Mouse (Mus musculus): ENCODE measurements around the gene Lin7a.

The Lin7a gene

DNA sequence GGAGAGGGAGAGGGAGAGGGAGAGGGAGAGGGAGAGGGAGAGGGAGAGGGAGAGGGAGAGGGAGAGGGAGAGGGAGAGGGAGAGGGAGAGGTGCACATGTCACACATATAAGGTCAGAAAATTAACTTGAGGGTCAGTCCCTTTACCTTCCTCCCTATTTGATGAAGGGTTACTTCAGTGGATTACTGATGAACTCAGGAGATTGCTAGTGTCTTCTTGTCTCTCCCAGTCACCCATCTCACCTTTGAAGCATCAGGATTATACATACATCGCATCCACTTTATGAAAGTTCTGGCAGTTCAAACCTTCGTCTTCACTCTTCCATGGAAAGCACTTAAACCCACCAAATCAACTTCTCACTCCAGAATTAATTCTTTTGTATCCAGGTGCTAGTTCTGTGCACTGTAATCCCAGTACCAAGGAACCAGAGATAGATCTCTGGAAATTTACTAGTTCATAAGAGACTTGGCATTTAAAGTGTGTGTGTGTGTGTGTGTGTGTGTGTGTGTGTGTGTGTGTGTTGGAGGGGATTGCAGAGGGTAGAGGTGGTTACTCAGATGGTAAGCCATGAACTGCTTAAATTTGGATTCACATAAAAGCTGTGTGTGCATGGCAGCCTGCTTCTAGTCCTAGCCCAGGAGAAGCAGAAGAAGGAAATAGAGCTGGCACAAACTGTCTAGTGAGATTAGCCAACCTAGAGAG lies 19.5 kb upstream of the Lin7a start:
- no peak for DNase-seq (ENCODE audit: low spot score)

DNA sequence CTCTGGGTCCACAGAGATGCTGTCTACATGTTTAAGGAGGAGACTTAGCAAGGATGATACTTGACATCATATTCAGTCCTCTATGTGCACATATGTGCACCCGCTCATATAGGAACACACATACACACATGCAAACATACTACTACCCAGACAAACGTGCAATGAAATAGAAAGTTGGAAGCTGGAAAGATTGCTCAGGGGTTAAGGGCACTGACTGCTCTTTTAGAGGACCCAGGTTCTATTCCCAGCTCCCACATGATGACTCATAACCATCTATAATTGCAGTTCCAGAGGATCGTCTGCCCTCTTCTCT lies 19.0 kb upstream of the Lin7a start:
- no peak for DNase-seq (ENCODE audit: low spot score)

DNA sequence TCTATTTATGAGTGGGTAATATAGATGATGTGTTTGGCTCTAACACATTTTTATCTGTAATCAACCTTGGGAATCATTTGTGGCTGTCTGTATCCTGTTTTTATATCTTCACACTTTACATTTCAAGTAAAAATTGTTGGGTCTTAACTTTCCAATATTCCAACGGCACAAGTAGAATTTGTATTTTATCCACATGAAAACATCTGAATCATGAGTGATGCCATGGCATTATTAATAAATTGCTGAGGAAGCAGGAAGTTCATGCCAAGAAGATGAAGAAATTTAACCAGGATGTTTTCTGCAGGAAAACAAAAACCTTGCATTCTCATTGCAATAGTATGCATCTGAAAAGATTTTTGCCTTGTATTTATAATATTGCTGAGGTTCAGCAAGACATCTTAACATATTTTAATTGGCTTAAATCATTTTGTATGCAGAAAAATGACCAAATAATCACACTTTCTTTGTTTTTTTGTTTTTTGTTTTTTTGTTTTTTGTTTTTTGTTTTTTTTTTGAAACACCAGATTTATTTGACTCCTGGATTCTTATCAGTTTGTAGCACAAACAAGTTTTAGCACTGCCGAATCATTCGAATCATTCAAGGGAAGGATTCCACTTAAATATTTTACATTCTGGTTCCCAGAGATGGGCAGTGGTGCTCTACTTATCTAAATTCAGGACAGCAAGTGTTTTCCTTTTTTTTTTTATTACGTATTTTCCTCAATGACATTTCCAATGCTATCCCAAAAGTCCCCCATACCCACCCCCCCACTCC lies 18.1 kb upstream of the Lin7a start:
- DNase-seq (ENCODE audit: low spot score): no peak

DNA sequence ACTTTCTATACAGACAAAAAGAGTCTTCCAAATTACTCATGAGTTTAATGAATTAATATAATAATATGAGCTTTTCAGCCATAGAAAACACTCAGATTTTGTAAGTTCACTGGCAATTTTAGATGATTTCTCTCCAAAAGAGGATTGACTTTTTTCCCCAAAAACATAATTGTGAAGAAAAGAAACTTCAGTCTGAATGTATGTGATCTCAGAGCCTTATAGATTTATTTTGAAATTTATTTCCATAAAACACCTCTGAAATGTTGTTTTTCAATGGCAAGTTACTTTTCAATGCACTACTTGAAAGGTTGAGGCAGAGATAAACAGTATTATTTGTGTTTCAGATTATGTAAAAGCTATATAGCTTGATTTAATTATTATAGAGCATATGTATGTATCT lies 16.8 kb upstream of the Lin7a start:
- no peak for DNase-seq (ENCODE audit: low spot score)

DNA sequence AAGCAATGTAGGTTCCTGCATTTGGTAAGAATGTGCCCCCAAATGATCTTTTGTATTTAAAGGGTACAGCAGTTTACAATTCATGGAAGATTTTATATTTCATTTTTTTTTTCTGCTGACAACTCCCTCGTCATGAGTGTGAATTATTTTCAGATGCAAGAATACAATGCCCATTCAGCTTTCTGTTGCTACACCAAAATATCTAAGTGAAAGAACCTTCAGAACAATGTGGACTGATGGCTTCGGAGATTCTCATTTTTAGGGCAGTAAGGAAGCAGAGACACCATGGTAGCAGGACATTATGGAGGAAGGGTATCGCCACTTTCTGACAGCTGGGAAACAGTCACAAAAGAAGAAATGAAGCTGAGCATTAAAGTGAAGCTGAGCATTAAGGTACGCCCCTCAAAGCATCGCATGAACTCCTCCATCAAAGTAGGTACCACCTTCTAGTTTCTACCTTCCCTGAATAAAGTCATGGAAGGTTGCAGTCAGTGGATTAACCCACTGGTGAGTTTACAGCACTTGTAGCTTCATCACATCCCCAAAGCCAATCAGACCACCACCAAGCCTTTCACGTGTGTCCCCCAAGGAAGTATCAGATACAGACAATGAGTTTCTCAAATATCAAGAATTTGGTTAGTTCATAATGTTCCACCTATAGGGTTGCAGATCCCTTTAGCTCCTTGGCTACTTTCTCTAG lies 16.0 kb upstream of the Lin7a start:
- no peak for DNase-seq (ENCODE audit: low spot score)

DNA sequence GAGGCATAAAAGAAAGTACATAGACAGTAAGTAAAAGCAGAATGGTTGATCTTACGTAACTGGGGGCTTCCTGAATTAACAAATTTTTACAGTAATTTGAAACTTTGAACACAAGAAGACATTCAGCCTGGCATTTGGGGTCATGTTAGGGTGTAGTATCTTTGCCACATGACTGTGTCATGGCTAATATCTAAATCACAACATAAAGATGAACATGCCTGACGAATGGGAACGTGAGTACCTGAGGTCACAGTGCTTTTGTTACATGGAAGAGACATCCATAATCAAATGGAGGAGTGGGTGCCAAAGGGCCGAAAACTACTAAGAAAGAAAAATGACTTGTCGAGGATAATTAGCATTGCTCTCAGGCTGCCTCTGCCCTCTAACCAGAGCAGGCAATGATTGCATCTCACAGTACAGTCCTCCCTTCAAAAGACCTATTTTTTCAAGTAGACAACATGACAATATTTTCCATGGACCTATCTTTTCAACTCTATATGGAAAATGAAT lies 15.0 kb upstream of the Lin7a start:
- DNase-seq (ENCODE audit: low spot score): no peak

DNA sequence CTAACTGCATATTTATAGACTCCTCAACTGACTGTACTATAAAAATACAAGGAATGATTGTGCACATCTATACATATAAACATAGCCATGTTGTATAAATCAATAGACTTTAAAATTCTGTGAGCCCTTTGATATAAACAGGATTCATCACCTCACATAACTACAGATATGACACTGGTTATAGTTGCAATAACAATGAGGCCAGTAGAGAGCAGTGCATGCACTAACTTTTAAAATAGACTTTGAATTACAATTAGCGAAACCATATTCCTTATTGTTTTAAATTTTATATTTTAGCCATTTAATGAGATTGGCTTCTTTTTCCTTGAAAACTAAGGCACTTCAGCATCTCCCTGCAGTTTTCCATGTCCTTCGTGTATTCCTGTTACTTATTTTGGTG lies 11.1 kb upstream of the Lin7a start:
- no peak for DNase-seq (ENCODE audit: low spot score)

DNA sequence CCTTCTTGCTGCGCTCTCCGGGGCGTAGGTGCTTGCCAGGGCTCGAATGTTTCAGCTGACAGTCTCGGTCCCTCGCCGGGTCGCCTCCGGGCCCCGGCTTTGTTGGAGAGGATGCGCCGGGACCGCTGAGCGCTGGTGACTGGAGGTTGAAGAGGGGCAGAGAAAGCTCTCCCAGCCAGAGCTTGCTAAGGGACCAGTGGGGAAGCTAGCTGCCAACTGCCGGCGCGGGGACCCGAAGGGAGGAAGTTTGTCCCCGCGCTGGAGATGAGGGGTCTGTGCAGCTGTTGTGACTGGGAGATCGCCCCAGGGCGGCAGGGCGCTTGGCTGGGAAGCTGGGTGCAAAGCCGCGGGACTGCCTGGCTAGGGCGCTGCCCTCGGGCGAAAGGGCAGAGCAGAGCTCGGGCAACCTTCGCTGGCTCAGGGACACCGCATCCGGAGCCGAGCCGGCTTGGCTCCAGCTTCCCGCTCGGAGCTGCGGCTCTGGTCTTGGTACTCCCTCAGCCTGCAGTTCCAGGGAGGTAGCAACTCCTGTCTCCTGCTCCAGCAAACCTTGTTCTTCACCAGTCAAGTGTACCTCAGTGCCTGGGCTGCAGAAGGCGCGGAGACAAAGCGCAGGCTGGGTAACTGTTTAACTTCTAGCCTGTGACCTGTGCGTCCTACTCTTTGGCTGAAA lies 781 bp downstream of the Lin7a start:
- peak; percentile 4 for DNase-seq (ENCODE audit: low spot score)

DNA sequence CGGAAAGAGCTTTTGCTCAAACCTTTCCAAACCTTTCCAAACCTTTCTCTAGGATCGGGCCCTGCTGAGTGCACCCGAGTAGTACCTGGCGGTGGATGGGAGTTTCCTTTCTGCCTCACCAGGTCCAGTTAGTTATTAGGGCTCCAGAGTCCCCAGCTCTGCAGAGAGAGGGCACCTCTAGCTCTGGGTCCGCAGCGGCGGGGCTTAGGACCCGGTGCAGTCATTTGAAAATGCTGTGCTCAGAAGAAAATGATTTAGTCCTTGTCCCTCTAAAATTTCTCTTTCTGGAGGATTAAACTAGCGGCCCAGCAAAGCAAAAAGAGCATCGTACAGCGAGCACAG lies 1.3 kb downstream of the Lin7a start:
- no peak for DNase-seq (ENCODE audit: low spot score)

DNA sequence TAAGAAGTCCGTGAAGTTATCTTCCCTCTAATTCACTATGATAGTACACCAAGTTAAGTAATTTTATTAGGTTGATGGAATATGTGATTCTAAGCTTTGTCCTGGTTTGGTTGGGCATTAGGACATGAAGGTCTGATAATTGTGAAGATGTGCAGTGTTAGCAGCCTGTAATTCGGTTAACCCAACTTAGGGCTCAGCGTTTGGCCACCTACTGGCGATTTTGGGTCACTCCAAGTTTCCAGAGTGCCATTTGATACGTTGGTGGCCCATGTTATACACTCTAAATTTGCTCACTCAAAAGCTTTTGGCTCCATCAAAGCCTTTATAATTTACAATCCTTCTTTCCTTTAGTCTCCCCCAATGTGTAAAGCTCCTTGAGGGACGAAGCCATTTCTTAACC lies 2.4 kb downstream of the Lin7a start:
- DNase-seq (ENCODE audit: low spot score): no peak

DNA sequence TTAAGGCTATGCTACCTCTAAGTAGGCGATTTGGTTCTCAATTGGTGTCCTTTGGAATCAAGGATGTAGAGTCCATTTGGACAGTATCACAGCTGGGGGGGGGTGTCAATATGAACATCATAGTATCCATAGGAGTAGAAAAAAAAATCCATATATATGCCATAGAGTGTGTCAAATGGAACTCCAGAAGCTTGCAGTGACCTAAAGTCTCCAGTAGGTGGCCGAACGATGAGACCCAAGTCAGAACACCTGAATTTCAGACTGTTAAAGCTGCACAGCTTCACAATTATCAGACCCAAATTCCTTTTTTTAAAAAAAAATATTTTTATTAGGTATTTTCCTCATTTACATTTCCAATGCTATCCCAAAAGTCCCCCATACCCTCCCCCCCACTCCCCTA lies 3.3 kb downstream of the Lin7a start:
- DNase-seq (ENCODE audit: low spot score): no peak

DNA sequence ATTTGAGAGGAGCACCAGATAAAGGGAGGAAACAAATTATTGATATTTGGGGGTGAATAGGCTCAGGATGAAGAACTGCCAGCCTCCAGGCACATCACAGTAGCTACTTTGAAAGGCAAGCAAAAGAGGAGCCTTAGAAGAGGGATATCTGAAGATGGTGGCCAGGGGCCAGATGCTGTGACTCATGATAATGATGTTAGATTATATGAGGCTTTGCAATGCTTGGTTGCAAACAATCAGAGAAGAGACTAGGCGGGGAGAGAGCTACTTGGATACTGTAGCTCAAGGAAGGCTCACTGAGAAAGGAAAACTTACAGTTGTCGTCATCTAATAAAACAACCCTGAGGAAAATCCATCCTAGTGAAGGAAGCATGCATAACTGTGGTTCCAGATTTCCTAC lies 5.2 kb downstream of the Lin7a start:
- no peak for DNase-seq (ENCODE audit: low spot score)

DNA sequence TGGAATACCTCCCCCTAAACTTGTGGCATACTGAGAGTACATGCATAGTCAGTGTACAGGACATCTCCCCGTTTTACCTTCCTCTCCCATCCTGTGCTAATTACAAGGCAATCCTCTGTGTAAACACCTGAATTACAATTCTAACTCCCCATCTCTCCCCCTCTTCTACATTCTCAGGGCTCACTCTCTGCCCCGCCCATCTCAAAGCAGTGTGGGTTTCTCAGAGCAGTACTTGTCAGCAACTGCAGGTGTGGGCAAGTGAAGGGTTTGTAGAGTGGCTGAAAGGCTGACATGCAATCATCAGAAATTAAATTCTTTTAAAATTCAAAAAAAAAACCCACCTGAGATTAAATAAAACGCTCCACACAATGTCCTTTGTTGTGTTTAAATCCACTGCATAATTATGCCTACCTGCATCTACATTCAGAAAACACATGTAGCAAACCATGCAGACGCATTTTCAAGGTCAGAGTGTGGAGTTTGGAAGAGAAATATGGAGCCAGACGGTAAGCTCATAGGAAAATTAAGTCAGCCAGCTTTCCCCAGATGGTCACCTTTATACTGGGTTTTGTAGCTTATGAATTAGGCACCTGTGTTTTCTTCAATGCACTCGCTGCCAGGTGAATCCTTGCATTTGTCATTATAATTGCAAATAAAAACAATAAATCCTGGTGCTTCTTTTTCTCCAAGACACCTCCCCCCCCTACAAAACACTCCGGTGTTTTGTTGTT lies 22.6 kb downstream of the Lin7a start:
- no peak for DNase-seq (ENCODE audit: low spot score)

DNA sequence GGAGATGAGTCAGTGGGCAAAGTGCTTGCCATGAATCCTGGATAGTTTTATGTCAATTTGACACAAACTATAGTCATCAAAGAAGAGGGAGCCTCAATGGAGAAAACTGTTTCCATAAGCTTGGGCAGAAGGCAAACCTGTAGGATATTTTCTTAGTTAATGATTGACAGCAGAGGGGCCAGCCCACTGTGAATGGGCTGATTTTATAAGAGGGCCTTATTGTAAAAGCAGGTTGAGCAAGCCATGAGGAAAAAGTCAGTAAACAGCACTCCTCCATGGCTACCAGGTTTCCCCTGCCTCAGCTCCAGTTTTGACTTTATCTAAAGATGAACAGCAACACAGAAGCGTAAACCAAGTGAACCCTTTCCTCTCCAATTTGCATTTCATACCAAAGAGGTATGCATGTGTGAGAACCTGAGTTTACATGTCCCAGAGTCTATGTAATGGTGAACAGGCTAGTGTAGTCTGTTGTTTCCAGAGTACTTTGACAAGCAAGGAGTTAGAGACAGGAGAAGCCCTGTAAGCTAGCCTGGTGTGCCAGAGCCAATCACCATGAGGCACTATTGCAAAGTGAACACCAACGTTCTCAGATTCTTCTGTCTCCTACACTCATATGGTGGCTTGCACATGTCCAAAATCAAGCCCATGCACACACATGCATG lies 29.2 kb downstream of the Lin7a start:
- no peak for DNase-seq (ENCODE audit: low spot score)

DNA sequence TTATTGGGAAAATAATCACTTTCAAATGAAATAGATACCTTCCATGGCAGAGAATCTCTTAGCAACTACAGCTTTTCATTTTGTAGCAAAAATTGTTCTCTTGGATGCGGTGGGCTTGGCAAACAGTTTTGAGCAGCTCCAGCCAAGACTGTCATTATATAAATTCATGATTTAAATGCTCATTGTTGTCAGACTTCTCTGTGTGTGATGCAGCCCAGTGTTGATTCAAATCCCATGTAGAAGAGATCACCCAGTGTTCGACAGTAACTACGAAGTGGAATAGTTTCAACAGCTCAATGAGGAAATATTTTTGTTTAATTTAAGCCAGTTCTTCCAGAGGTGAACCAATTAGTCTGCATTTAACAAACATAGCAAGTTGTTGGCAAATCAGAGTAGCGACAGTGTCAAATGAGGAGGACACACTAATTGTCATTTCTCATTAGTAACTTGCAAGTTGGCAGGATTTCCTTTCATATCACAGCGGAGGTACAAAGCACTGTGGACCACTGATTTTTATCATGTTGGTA lies 39.5 kb downstream of the Lin7a start:
- DNase-seq (ENCODE audit: low spot score): no peak

DNA sequence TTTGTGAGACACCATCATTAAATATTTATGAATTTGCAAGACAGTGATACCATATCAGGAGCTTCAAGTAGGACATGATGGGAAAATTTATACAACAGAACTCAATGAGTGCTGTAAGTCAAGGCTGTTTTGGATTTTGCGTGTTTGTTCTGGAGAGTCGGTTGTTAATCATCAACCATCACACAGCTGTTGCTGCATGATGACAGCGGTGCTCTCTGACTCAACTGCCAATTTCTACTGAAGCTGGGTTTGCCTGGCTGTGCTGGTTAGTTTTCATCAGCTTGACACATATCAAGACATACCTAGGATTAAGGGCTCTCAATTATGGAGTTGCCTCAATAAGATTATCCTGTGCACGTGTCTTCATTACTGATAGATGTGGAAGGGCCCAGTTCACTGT lies 41.1 kb downstream of the Lin7a start:
- no peak for DNase-seq (ENCODE audit: low spot score)

DNA sequence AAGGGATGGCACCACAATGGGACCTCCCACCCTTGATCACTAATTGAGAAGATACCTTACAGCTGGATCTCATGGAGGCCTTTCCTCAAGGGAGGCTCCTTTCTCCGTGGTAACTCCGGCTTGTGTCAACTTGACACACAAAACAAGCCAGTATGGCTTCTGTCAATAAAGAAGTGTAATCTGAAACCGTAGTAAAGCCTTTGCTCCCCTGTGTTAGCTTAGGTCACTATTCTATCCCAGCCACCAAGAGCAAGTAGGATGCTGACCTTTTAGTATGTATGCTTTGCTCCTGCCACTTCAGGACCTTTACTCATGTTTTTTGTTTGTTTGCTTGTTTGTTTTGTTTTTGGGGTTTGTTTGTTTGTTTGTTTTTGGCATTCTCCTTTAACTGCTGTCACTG lies 41.9 kb downstream of the Lin7a start:
- DNase-seq (ENCODE audit: low spot score): no peak

DNA sequence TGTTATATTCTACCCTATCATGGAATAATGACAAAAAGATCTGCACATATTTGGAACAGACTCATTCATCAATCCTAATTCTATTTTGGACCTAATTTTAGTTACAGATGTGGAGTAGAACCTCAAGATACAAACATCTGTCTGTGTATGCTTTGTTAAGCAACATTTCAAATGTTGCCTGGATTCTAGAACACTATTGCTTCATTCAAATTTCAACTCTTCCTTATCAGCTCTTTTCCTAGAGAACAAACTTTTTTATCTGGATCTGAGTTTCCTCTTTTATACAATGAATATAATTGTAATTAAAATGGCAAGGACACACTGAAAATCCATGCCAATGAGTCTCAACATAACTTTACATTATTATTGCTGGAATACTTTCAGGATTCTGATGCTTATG lies 43.8 kb downstream of the Lin7a start:
- DNase-seq (ENCODE audit: low spot score): no peak

DNA sequence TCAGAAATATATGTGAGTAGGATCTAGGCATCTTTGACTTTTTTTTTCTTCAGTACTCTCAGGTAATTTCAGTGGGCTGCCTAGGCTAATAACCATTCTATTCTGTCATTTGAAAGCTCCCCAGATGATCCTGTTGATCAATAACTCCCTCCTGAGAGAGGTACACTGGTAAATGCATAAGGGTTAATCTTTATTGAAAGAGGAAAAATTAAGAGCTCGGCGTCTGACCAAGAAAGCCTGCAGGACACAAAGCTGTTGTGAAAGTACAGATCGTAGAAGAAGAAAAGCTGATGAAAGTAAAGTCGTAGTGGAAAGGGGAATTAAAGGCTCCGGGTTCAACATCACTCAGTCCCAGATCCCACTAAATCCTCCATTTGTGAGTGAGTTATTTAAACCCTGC lies 44.2 kb downstream of the Lin7a start:
- no peak for DNase-seq (ENCODE audit: low spot score)

DNA sequence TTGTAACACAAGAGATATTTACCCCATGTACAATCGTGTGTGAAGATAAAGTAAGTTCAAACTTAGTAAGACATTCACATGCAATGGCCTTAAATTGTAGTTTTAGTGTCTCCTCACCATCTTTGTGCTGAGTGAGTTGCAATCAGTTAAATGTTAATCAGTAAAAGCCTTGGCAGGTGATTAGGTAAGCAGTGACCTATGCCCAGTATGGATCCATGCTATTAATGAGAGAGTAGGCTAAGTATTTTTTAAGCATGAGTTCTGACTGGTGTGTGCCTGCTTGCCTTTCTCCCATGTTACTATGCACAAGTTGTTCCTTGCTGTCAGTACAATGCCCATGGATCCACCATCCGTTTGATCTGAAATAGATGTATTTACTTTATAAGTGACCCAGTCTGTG lies 44.6 kb downstream of the Lin7a start:
- DNase-seq (ENCODE audit: low spot score): no peak

DNA sequence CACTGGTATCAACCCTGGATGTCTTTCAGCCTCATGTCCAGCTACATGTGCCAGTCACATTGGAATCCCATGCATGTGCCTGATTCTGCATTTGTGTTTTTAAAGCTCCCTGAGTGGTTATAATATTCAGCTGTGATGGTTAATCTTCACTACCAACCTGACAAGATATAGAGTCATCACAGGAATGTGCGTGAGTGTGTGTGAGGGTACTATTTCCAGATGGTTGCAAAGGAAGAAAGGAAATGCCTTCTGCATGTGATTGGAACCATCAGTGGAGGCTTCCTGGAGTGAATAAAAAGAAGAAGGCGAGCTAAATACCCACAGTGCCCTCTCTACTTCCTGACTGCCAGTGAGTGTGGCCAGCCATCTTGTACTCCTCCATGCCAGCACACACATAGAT lies 48.2 kb downstream of the Lin7a start:
- DNase-seq (ENCODE audit: low spot score): no peak
